Mouse (Mus musculus) MEL (cell line): ENCODE results near the gene Serinc2.

Source experiments
- CTCF ChIP-seq, 3 experiments: IDR thresholded peaks in 2 of 3; conservative IDR thresholded peaks in 1 of 3; 2 replicates each; pipeline ENCODE4 v1.5.1; 2011 to 2012; ENCODE audit warnings: low read length in 3 of 3, low read depth in 2 of 3, mild to moderate bottlenecking in 2 of 3, improper control_type of control experiment in 1 of 3, inconsistent platforms in 1 of 3, mixed read lengths in 1 of 3, moderate library complexity in 1 of 3; ENCODE audit not compliant: control insufficient read depth in 1 of 3, insufficient read depth in 1 of 3, poor library complexity in 1 of 3, severe bottlenecking in 1 of 3
- EP300 ChIP-seq, 2 experiments: IDR thresholded peaks; 2 replicates each; pipeline ENCODE4 v1.6.1; 2011; ENCODE audit warnings: improper control_type of control experiment in 2 of 2, low read length in 2 of 2, low read depth in 1 of 2, mild to moderate bottlenecking in 1 of 2
- MAFK ChIP-seq: IDR thresholded peaks from 2 replicates; pipeline ENCODE4 v1.6.1; 2011; ENCODE audit warnings: low read depth, mild to moderate bottlenecking, low read length, improper control_type of control experiment, borderline replicate concordance
- MEF2A ChIP-seq: IDR thresholded peaks from 2 replicates; pipeline ENCODE4 v1.6.1; 2014; ENCODE audit warnings: low read depth, mild to moderate bottlenecking, inconsistent platforms, low read length, improper control_type of control experiment; ENCODE audit not compliant: poor library complexity, insufficient replicate concordance, severe bottlenecking; ENCODE audit errors: extremely low read depth
- MXI1 ChIP-seq: IDR thresholded peaks from 2 replicates; pipeline ENCODE4 v1.6.1; 2011; ENCODE audit warnings: mild to moderate bottlenecking, low read depth, low read length, improper control_type of control experiment
- POLR2AphosphoS5 ChIP-seq: IDR thresholded peaks from 2 replicates; pipeline ENCODE4 v1.6.1; 2012; ENCODE audit warnings: low read depth, borderline replicate concordance, mild to moderate bottlenecking, inconsistent platforms, low read length, moderate library complexity, mixed read lengths

DNA sequence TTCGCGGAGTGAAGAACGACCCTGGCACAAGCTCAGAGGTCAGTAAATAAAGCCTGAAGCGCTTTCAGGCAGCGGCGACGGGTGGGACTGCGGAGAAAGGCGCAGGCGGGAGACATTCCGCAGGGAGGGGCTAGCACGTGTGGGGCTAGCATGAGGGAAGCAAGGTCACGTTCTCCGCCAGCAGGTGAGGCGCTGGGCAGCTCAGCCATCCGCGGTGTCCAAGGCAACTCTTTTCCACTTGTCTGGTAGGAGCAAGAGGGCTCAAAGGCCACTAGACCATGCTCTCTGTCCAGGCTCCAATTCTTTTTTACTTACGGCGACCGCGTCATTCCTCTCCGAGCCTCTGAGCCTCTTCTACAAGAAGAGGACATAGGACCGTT lies 28.8 kb upstream of the Serinc2 start:
- no peak for TF ChIP-seq CTCF (IDR thresholded peaks at IDR 0.05 in 2 of 3, conservative IDR thresholded peaks at IDR 0.05 in 1 of 3; ENCODE audit: control insufficient read depth in 1 of 3, insufficient read depth in 1 of 3, low read depth in 2 of 3, low read length in 3 of 3, poor library complexity in 1 of 3, severe bottlenecking in 1 of 3)
- no peak for TF ChIP-seq MEF2A
- no peak for TF ChIP-seq EP300 (IDR thresholded peaks at IDR 0.05; ENCODE audit: low read depth in 1 of 2, low read length in 2 of 2)
- TF ChIP-seq MAFK, result no peak
- no peak for TF ChIP-seq MXI1
- TF ChIP-seq POLR2AphosphoS5, result no peak
